In genomic region chr11:23171760-23172159, GRCm38 (mm10) we compare ENCODE assay signal across 19 mouse cellular contexts.
DNase-seq lines count a peak whose midpoint lies in the region; ATAC-seq and TF ChIP-seq lines count a peak whose summit lies in the region.
"Had no signal": no experiment of that assay in that cellular context is flagged by ENCODE, and none has a peak within 500 bp of the region (broad histone marks: within the 10 kb centered on the region; RNA-seq: fewer than 3 reads in every experiment).

No protein-coding gene starts in this region.

- 83% methylated on average over 1 of the region's 1 CpGs for WGBS in kidney, embryonic 16.5 days
- 100% methylated on average over 1 of the region's 1 CpGs for WGBS in kidney, embryonic 14.5 days
- 95% methylated on average over 1 of the region's 1 CpGs for WGBS in embryonic facial prominence, embryonic 10.5 days
- 93% methylated on average over 1 of the region's 1 CpGs for WGBS in embryonic facial prominence, embryonic 15.5 days
- 94% methylated on average over 1 of the region's 1 CpGs for WGBS in hindbrain, postnatal 0 days
- WGBS in lung, postnatal 0 days, result 87% methylated on average over 1 of the region's 1 CpGs

- no peaks in the 10 kb centered on the region for H3K27me3 ChIP-seq in kidney, embryonic 16.5 days (ENCODE audit: insufficient read depth, low read length)
- H3K27me3 ChIP-seq in kidney, embryonic 14.5 days (ENCODE audit: control insufficient read depth, insufficient read depth, low read length), result no peaks in the 10 kb centered on the region
- no peaks in the 10 kb centered on the region for H3K27me3 ChIP-seq in G1E (ENCODE audit: insufficient read depth, low read length)
- no peaks in the 10 kb centered on the region for H3K27me3 ChIP-seq in embryonic facial prominence, embryonic 10.5 days (replicated peaks; ENCODE audit: low read depth, poor library complexity, severe bottlenecking)
- no peaks in the 10 kb centered on the region for H3K27me3 ChIP-seq in embryonic facial prominence, embryonic 15.5 days
- H3K27me3 ChIP-seq in hindbrain, postnatal 0 days (ENCODE audit: insufficient read depth, low read length), result no peaks in the 10 kb centered on the region
- H3K27me3 ChIP-seq in lung, postnatal 0 days (replicated peaks; ENCODE audit: insufficient read depth, low read length), result no peaks in the 10 kb centered on the region
- H3K27me3 ChIP-seq: forebrain, embryonic 13.5 days; heart, embryonic 12.5 days; hindbrain, embryonic 15.5 days had no signal

- no peak overlapping the region for H3K4me2 ChIP-seq in kidney, embryonic 16.5 days (replicated peaks; ENCODE audit: low read depth, low read length)
- H3K4me2 ChIP-seq in kidney, embryonic 14.5 days (replicated peaks; ENCODE audit: low read depth, low read length), result no peak overlapping the region
- no peak overlapping the region for H3K4me2 ChIP-seq in embryonic facial prominence, embryonic 15.5 days (replicated peaks)
- no peak overlapping the region for H3K4me2 ChIP-seq in hindbrain, postnatal 0 days (ENCODE audit: low read depth, low read length)
- no peak overlapping the region for H3K4me2 ChIP-seq in lung, postnatal 0 days (replicated peaks; ENCODE audit: low read depth, low read length)
- H3K4me2 ChIP-seq: forebrain, embryonic 13.5 days; heart, embryonic 12.5 days; hindbrain, embryonic 15.5 days had no signal

- no peak overlapping the region for H3K4me3 ChIP-seq in kidney, embryonic 16.5 days (ENCODE audit: low read length)
- no peak overlapping the region for H3K4me3 ChIP-seq in kidney, embryonic 14.5 days (ENCODE audit: low read length)
- peak overlapping the region; percentile 37; the same call in 1 of the 2 replicates for H3K4me3 ChIP-seq in G1E (ENCODE audit: low read depth, low read length)
- H3K4me3 ChIP-seq in embryonic facial prominence, embryonic 10.5 days, result no peak overlapping the region
- no peak overlapping the region for H3K4me3 ChIP-seq in embryonic facial prominence, embryonic 15.5 days (replicated peaks)
- no peak overlapping the region for H3K4me3 ChIP-seq in hindbrain, postnatal 0 days (ENCODE audit: low read length)
- H3K4me3 ChIP-seq in lung, postnatal 0 days (ENCODE audit: low read depth, low read length), result no peak overlapping the region
- H3K4me3 ChIP-seq: forebrain, embryonic 13.5 days; heart, embryonic 12.5 days; hindbrain, embryonic 15.5 days had no signal

- H3K9ac ChIP-seq in kidney, embryonic 16.5 days (replicated peaks; ENCODE audit: low read length), result no peak overlapping the region
- H3K9ac ChIP-seq in kidney, embryonic 14.5 days (ENCODE audit: low read depth, low read length), result no peak overlapping the region
- no peak overlapping the region for H3K9ac ChIP-seq in embryonic facial prominence, embryonic 15.5 days
- H3K9ac ChIP-seq in hindbrain, postnatal 0 days (replicated peaks; ENCODE audit: low read length), result no peak overlapping the region
- H3K9ac ChIP-seq in lung, postnatal 0 days (replicated peaks; ENCODE audit: low read depth), result no peak overlapping the region
- H3K9ac ChIP-seq: forebrain, embryonic 13.5 days; heart, embryonic 12.5 days; hindbrain, embryonic 15.5 days had no signal

- peak; percentile 70 for ATAC-seq in kidney, embryonic 16.5 days (ENCODE audit: low FRiP score, low TSS enrichment)
- no peak for ATAC-seq in kidney, embryonic 14.5 days (ENCODE audit: low FRiP score, low TSS enrichment)
- no peak for ATAC-seq in G1E (ENCODE audit: extremely low read depth, insufficient number of reproducible peaks, low FRiP score, poor library complexity, severe bottlenecking)
- peak; percentile 67; the same call in 1 of the 2 replicates for ATAC-seq in embryonic facial prominence, embryonic 15.5 days (ENCODE audit: insufficient number of reproducible peaks, low FRiP score, low TSS enrichment, low read depth)
- no peak for ATAC-seq in hindbrain, postnatal 0 days
- ATAC-seq in lung, postnatal 0 days, result no peak
- ATAC-seq: forebrain, embryonic 13.5 days; inflammation-experienced regulatory T-cells, adult 6 months had no signal

- no peaks in the 10 kb centered on the region for H3K36me3 ChIP-seq in kidney, embryonic 16.5 days (ENCODE audit: insufficient read depth, low read length)
- H3K36me3 ChIP-seq in kidney, embryonic 14.5 days (ENCODE audit: control insufficient read depth, insufficient read depth, low read length), result no peaks in the 10 kb centered on the region
- no peaks in the 10 kb centered on the region for H3K36me3 ChIP-seq in G1E (replicated peaks)
- no peaks in the 10 kb centered on the region for H3K36me3 ChIP-seq in embryonic facial prominence, embryonic 10.5 days (replicated peaks)
- H3K36me3 ChIP-seq in embryonic facial prominence, embryonic 15.5 days, result no peaks in the 10 kb centered on the region
- no peaks in the 10 kb centered on the region for H3K36me3 ChIP-seq in hindbrain, postnatal 0 days (ENCODE audit: insufficient read depth, low read length)
- no peaks in the 10 kb centered on the region for H3K36me3 ChIP-seq in lung, postnatal 0 days (ENCODE audit: insufficient read depth, low read length)
- H3K36me3 ChIP-seq: heart, embryonic 12.5 days; hindbrain, embryonic 15.5 days had no signal

- no peaks in the 10 kb centered on the region for H3K4me1 ChIP-seq in kidney, embryonic 16.5 days (ENCODE audit: insufficient read depth, low read length)
- no peaks in the 10 kb centered on the region for H3K4me1 ChIP-seq in kidney, embryonic 14.5 days (ENCODE audit: control insufficient read depth, insufficient read depth, low read length)
- peaks cover 54% of the 10 kb centered on the region for H3K4me1 ChIP-seq in G1E (ENCODE audit: insufficient read depth, low read depth, low read length)
- 0 out of 2 replicates have a peak, but pooled peaks cover 4% of the 10 kb centered on the region for H3K4me1 ChIP-seq in embryonic facial prominence, embryonic 10.5 days
- H3K4me1 ChIP-seq in embryonic facial prominence, embryonic 15.5 days, result peaks cover 5% of the 10 kb centered on the region; the same call in 1 of the 2 replicates
- H3K4me1 ChIP-seq in hindbrain, postnatal 0 days (ENCODE audit: insufficient read depth, low read length), result no peaks in the 10 kb centered on the region
- no peaks in the 10 kb centered on the region for H3K4me1 ChIP-seq in lung, postnatal 0 days (ENCODE audit: insufficient read depth, low read depth, low read length)
- H3K4me1 ChIP-seq: forebrain, embryonic 13.5 days; hindbrain, embryonic 15.5 days had no signal

- TF ChIP-seq CTCF in G1E (IDR thresholded peaks at IDR 0.05; ENCODE audit: low read depth, low read length), result no peak
- no peak for TF ChIP-seq CTCF in hindbrain, postnatal 0 days (IDR thresholded peaks at IDR 0.05; ENCODE audit: low read depth)
- TF ChIP-seq CTCF in lung, postnatal 0 days (IDR thresholded peaks at IDR 0.05), result no peak

- no peak for TF ChIP-seq EP300 in lung, postnatal 0 days (IDR thresholded peaks at IDR 0.05)

- H3K9me3 ChIP-seq in kidney, embryonic 16.5 days (ENCODE audit: low read length), result no peaks in the 10 kb centered on the region
- no peaks in the 10 kb centered on the region for H3K9me3 ChIP-seq in kidney, embryonic 14.5 days (ENCODE audit: control insufficient read depth, low read length)
- no peaks in the 10 kb centered on the region for H3K9me3 ChIP-seq in G1E (replicated peaks)
- H3K9me3 ChIP-seq in embryonic facial prominence, embryonic 10.5 days, result no peaks in the 10 kb centered on the region
- no peaks in the 10 kb centered on the region for H3K9me3 ChIP-seq in embryonic facial prominence, embryonic 15.5 days (replicated peaks)
- no peaks in the 10 kb centered on the region for H3K9me3 ChIP-seq in hindbrain, postnatal 0 days (ENCODE audit: low read length)
- no peaks in the 10 kb centered on the region for H3K9me3 ChIP-seq in lung, postnatal 0 days (ENCODE audit: low read length)
- H3K9me3 ChIP-seq: forebrain, embryonic 13.5 days; heart, embryonic 12.5 days; hindbrain, embryonic 15.5 days had no signal

- H3K27ac ChIP-seq in kidney, embryonic 16.5 days (ENCODE audit: low read length), result no peak overlapping the region
- H3K27ac ChIP-seq in kidney, embryonic 14.5 days (ENCODE audit: low read depth, low read length), result no peak overlapping the region
- H3K27ac ChIP-seq in embryonic facial prominence, embryonic 10.5 days (replicated peaks), result peak overlapping the region; percentile 19; the same call in 1 of the 2 replicates
- no peak overlapping the region for H3K27ac ChIP-seq in embryonic facial prominence, embryonic 15.5 days (replicated peaks)
- no peak overlapping the region for H3K27ac ChIP-seq in hindbrain, postnatal 0 days
- H3K27ac ChIP-seq in lung, postnatal 0 days (ENCODE audit: low read length), result no peak overlapping the region
- H3K27ac ChIP-seq: forebrain, embryonic 13.5 days; hindbrain, embryonic 15.5 days had no signal

- no peak for DNase-seq in G1E (ENCODE audit: low spot score)
- no peak for DNase-seq in embryonic facial prominence, embryonic 10.5 days (ENCODE audit: low spot score)
- no peak for DNase-seq in hindbrain, postnatal 0 days (ENCODE audit: low spot score)
- no peak for DNase-seq in testis, postnatal 14 days (ENCODE audit: low spot score)
- DNase-seq in lung, postnatal 0 days (ENCODE audit: low spot score), result no peak
- DNase-seq: adrenal gland, postnatal 14 days; cerebellum, adult 11-12 months; cerebellum, adult 9-10 months; cerebellum, postnatal 25 days; gastrocnemius, postnatal 36 days; heart, adult 18-20 months; heart, postnatal 36 days had no signal

Comparison
In these comparisons a context has a peak if more than half of its experiments do, and no peak if none do; other contexts are left out.
1. ATAC-seq: peak in kidney, embryonic 16.5 days (single experiment) and embryonic facial prominence, embryonic 15.5 days (single experiment); none in kidney, embryonic 14.5 days (single experiment), G1E (single experiment), hindbrain, postnatal 0 days (single experiment) and lung, postnatal 0 days (single experiment).